Mouse (Mus musculus) cerebellum, adult (tissue): ENCODE measurements around the gene Spi1.

Source experiments
- ATAC-seq: cut with Nextera tagmentation; 2 replicates; pipeline ENCODE4 v1.9.2; 2017; ENCODE audit warnings: mild to moderate bottlenecking, moderate library complexity, mixed read lengths; ENCODE audit not compliant: insufficient number of reproducible peaks, low FRiP score, low TSS enrichment

The Spi1 gene

DNA sequence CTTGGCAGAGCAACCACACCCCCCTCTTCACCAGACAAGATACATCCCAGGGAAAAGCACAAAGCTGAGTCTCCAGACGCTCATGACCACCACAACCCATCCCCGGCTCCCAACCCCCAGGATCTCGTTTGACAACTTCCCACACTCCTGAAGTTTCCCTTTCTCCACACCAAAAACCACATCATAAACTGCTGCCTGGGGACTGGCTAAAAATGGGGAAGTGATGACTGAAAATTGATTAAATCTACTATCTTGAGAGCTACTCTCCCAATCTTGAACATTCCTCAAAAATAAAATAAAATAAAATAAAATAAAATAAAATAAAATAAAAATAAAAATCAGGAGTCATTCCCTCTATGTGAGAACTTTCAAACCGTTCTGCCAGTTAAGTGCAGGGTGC, 80.8 kb downstream of the Spi1 start:
- no peak for ATAC-seq

DNA sequence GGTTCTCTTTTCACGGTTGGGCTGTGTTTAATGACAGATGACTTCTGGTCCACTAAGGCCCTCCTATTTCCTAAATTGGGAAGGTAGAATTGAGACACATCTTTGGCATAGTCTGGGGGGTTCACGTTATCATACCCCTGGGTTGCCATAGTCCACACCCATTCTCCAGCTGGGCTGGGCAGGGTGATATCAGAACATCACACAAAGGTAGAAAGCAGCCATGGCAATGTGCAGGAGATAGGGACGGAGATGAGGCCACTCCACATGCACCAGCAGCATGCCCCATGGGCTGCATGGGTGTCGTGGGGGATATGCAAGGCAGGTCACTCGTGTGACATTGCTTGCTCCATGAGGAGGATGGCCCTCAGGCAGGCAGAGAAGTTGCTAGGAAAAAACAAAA, 81.3 kb downstream of the Spi1 start:
- ATAC-seq, result no peak

DNA sequence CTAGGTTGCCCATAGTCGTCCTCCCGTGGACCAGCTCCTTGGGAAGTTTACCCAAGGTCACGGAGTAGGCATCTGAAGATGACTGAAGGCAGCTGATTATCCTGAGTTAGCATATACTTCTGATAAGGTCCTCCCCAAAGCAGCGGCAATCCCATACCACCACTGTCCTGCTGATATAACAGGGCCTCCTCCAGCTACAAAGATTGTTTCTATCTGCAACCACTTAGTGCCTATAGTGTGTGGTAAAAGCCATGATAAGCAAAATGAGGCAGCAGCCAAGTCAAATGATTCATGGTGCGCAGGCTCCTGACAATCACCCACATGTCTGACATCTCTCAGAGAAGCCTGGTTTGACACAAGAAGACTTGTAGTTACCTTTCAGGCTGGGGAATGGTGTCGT, 82.8 kb downstream of the Spi1 start:
- ATAC-seq, result no peak
